ENCODE assay signal across 20 mouse cellular contexts in genomic region chr10:86044066-86044465, GRCm38 (mm10). TPM values are rescaled to one million over a fixed set of nuclear protein-coding genes. Genes with fewer than 3 reads are reported as not detected.
"Had no signal": no experiment of that assay in that cellular context is flagged by ENCODE, and none has a peak within 500 bp of the region (broad histone marks: within the 10 kb centered on the region; RNA-seq: fewer than 3 reads in every experiment).

No protein-coding gene starts in this region.

- H3K27me3 ChIP-seq: intestine, embryonic 15.5 days; limb, embryonic 12.5 days; limb, embryonic 15.5 days; midbrain, embryonic 12.5 days; midbrain, embryonic 15.5 days; neural tube, embryonic 12.5 days; neural tube, embryonic 15.5 days had no signal

- H3K36me3 ChIP-seq: midbrain, embryonic 12.5 days; midbrain, embryonic 15.5 days had no signal

- H3K4me1 ChIP-seq: intestine, embryonic 15.5 days; limb, embryonic 12.5 days; limb, embryonic 15.5 days; midbrain, embryonic 12.5 days; midbrain, embryonic 15.5 days; neural tube, embryonic 12.5 days; neural tube, embryonic 15.5 days had no signal

- ATAC-seq: intestine, embryonic 15.5 days; liver, postnatal 0 days; lung, postnatal 0 days; midbrain, embryonic 15.5 days had no signal

- DNase-seq: liver, postnatal 0 days; lung, embryonic 14.5 days; right cerebral cortex, adult 18-20 months; right cerebral cortex, postnatal 14 days; right cerebral cortex, postnatal 4 days; thymus, adult 2 months; thymus, postnatal 14 days; thymus, postnatal 4 days had no signal

- H3K27ac ChIP-seq: intestine, embryonic 15.5 days; limb, embryonic 12.5 days; limb, embryonic 15.5 days; liver, embryonic 14.5 days; macrophage; midbrain, embryonic 12.5 days; midbrain, embryonic 15.5 days; neural tube, embryonic 12.5 days; neural tube, embryonic 15.5 days; stomach, postnatal 0 days had no signal

- H3K9me3 ChIP-seq: intestine, embryonic 15.5 days; limb, embryonic 12.5 days; limb, embryonic 15.5 days; midbrain, embryonic 12.5 days; midbrain, embryonic 15.5 days; neural tube, embryonic 12.5 days; neural tube, embryonic 15.5 days had no signal

- H3K9ac ChIP-seq: intestine, embryonic 15.5 days; limb, embryonic 12.5 days; limb, embryonic 15.5 days; liver, embryonic 14.5 days; liver, postnatal 0 days; lung, embryonic 14.5 days; midbrain, embryonic 12.5 days; midbrain, embryonic 15.5 days; neural tube, embryonic 12.5 days; neural tube, embryonic 15.5 days had no signal

- H3K4me2 ChIP-seq: intestine, embryonic 15.5 days; limb, embryonic 12.5 days; limb, embryonic 15.5 days; liver, embryonic 11.5 days; lung, embryonic 14.5 days; midbrain, embryonic 12.5 days; midbrain, embryonic 15.5 days; neural tube, embryonic 12.5 days; neural tube, embryonic 15.5 days had no signal

- H3K4me3 ChIP-seq: intestine, embryonic 15.5 days; limb, embryonic 12.5 days; limb, embryonic 15.5 days; midbrain, embryonic 12.5 days; midbrain, embryonic 15.5 days; neural tube, embryonic 12.5 days; neural tube, embryonic 15.5 days had no signal

RNA-seq across cellular contexts. Expression of gene Bpifc, which starts 32.4 kb away (rescaled TPM):
- polyA plus RNA-seq: liver, embryonic 11.5 days; liver, postnatal 0 days; macrophage; midbrain, embryonic 12.5 days; midbrain, embryonic 15.5 days; neural tube, embryonic 12.5 days had no signal
